Mouse (Mus musculus): ENCODE data around the gene Krtap5-1. TPM values are rescaled to one million over a fixed set of nuclear protein-coding genes. Genes with fewer than 3 reads are reported as not detected.
"Not testable (repeated sequence)": the region's sequence is repeated elsewhere in the genome, so short reads cannot be mapped to it uniquely, and the experiment has no call there.

Krtap5-1 gene
- polyA plus RNA-seq, 1 experiment from 2014 or later: not detected

GRCm38 (mm10) chr7:142295418-142295817 lies 1.5 kb downstream of the Krtap5-1 start:
- no peak for ATAC-seq (ENCODE audit: low read depth)
- no peak overlapping the region for H3K27ac ChIP-seq
- no peak for DNase-seq
- no peak overlapping the region for H3K4me2 ChIP-seq
- H3K36me3 ChIP-seq: no peaks in the 10 kb centered on the region
- no peak overlapping the region for H3K4me3 ChIP-seq (replicated peaks)
- peaks cover 4% of the 10 kb centered on the region for H3K27me3 ChIP-seq
- no peaks in the 10 kb centered on the region for H3K4me1 ChIP-seq (replicated peaks)
- H3K9me3 ChIP-seq (replicated peaks): no peaks in the 10 kb centered on the region
- no peak overlapping the region for H3K9ac ChIP-seq

- not testable (repeated sequence) for H3K27me3 ChIP-seq; H3K36me3 ChIP-seq; H3K9ac ChIP-seq; H3K4me1 ChIP-seq (replicated peaks); H3K4me2 ChIP-seq; DNase-seq; H3K9me3 ChIP-seq (replicated peaks); ATAC-seq (ENCODE audit: low read depth); H3K4me3 ChIP-seq (replicated peaks); H3K27ac ChIP-seq
- WGBS (ENCODE audit: insufficient replicate concordance): 2% methylated on average over 2 of the region's 2 CpGs
Observed at GRCm38 (mm10) chr7:142293851-142294250, 3.1 kb downstream of the Krtap5-1 start.

- peaks cover 48% of the 10 kb centered on the region for H3K27me3 ChIP-seq
- DNase-seq; H3K36me3 ChIP-seq; H3K9me3 ChIP-seq (replicated peaks); H3K4me1 ChIP-seq (replicated peaks); ATAC-seq (ENCODE audit: low read depth); H3K4me2 ChIP-seq; H3K27ac ChIP-seq; H3K4me3 ChIP-seq (replicated peaks); H3K9ac ChIP-seq: not testable (repeated sequence)
- WGBS (ENCODE audit: insufficient replicate concordance): 58% methylated on average over 9 of the region's 9 CpGs
Observed at GRCm38 (mm10) chr7:142285910-142286612, 10.9 kb downstream of the Krtap5-1 start.

GRCm38 (mm10) chr7:142285130-142285835 lies 11.6 kb downstream of the Krtap5-1 start:
- no peak for ATAC-seq (ENCODE audit: low read depth)
- no peak overlapping the region for H3K9ac ChIP-seq
- H3K27me3 ChIP-seq: peaks cover 48% of the 10 kb centered on the region

DNA sequence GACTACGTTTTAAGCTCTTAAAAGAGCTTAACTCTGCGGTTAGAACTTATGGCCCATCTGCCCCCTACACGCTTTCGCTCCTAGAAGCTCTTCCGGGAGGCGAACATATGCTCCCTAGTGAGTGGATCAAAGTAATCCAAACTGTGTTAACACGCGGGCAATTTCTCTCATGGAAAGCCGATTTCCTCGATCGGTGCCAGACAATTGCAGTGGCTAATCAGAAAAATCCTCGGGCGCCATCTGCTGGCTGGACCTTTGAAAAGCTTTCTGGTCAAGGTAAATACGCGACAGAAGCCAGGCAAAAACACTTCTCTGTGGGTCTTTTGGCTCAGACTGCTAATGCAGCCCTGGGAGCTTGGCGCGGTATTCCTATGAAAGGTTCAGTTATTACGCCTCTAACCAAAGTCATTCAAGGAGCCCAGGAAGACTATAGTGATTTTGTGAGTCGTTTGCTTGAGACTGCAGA lies 12.3 kb downstream of the Krtap5-1 start:
- WGBS (ENCODE audit: insufficient replicate concordance): under 1% methylated on average over 19 of the region's 19 CpGs
- no peaks in the 10 kb centered on the region for H3K9me3 ChIP-seq (replicated peaks)
- no peak for ATAC-seq (ENCODE audit: low read depth)
- no peaks in the 10 kb centered on the region for H3K36me3 ChIP-seq
- peak; percentile 70 for DNase-seq
- H3K4me3 ChIP-seq (replicated peaks): peak overlapping the region; percentile 59
- peaks cover 48% of the 10 kb centered on the region for H3K27me3 ChIP-seq
- H3K9ac ChIP-seq: peak overlapping the region; percentile 50
- no peak overlapping the region for H3K27ac ChIP-seq
- peaks cover 7% of the 10 kb centered on the region for H3K4me1 ChIP-seq (replicated peaks)
- peak overlapping the region; percentile 73 for H3K4me2 ChIP-seq

More at GRCm38 (mm10) chr7:142285130-142285835, 11.6 kb downstream of the Krtap5-1 start:
- WGBS (ENCODE audit: insufficient replicate concordance): 26% methylated on average over 23 of the region's 23 CpGs
- no peaks in the 10 kb centered on the region for H3K9me3 ChIP-seq (replicated peaks)
- no peak for DNase-seq
- peak overlapping the region; percentile 73 for H3K4me2 ChIP-seq
- H3K27ac ChIP-seq: no peak overlapping the region
- no peaks in the 10 kb centered on the region for H3K36me3 ChIP-seq
- peaks cover 7% of the 10 kb centered on the region for H3K4me1 ChIP-seq (replicated peaks)
- peak overlapping the region; percentile 59; the same call in 1 of the 2 replicates for H3K4me3 ChIP-seq (replicated peaks)

DNA sequence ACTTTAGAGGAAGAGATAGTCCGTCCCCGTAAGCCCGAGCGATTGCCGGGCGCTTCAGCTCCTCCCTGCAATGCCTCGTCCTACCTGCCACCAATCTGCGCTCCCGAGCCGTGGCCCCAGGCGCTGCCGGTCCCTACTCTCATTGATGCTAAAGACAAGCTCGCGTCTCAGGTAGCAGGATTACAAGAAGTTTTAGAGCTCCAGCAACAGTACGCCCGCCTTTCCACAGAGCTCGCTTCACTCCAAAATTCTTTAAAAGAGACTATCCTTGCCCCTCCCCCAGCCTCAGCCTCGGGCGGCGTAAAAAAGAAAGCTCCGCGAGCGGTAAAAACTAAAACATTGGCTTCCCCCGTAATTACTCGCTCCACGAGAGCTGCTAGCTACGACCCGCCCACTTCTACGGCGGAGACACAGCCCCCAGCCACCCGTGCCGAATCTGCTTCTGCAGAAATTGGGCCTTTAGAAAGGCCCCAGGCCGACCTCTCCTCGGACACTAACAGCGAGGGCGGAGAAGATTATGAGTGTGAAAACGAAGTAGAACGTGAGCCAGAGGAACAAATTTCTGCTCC lies 12.8 kb downstream of the Krtap5-1 start:
- Histone ChIP-seq H3K27me3 (peaks cover 52% of the 10 kb centered on the region), H3K9ac (peak overlapping the region; percentile 50), H3K27ac (no peak overlapping the region), H3K4me3 (replicated peaks) (peak overlapping the region; percentile 59), H3K9me3 (replicated peaks) (no peaks in the 10 kb centered on the region), H3K36me3 (no peaks in the 10 kb centered on the region), H3K4me1 (replicated peaks) (peaks cover 7% of the 10 kb centered on the region), H3K4me2 (peak overlapping the region; percentile 73)
- ATAC-seq (ENCODE audit: low read depth) (peak; percentile 50; the same call in 1 of the 2 replicates), DNase-seq (peak; percentile 13)
- WGBS (ENCODE audit: insufficient replicate concordance): under 1% methylated on average over 38 of the region's 38 CpGs

- 40% methylated on average over 2 of the region's 2 CpGs for whole genome bisulfite sequencing (ENCODE audit: insufficient replicate concordance)
- H3K27ac ChIP-seq; H3K4me3 ChIP-seq (replicated peaks); H3K4me2 ChIP-seq; ATAC-seq (ENCODE audit: low read depth); H3K9ac ChIP-seq; H3K36me3 ChIP-seq; DNase-seq; H3K4me1 ChIP-seq (replicated peaks); H3K9me3 ChIP-seq (replicated peaks): not testable (repeated sequence)
- H3K27me3 ChIP-seq: peaks cover 53% of the 10 kb centered on the region
Observed at GRCm38 (mm10) chr7:142282847-142283246, 14.1 kb downstream of the Krtap5-1 start.

GRCm38 (mm10) chr7:142279291-142279690 lies 17.6 kb downstream of the Krtap5-1 start:
- WGBS (ENCODE audit: insufficient replicate concordance): 64% methylated on average over 1 of the region's 1 CpGs
- H3K4me1 ChIP-seq (replicated peaks); ATAC-seq (ENCODE audit: low read depth); H3K4me3 ChIP-seq (replicated peaks); H3K36me3 ChIP-seq; H3K9ac ChIP-seq; DNase-seq; H3K4me2 ChIP-seq; H3K27ac ChIP-seq; H3K9me3 ChIP-seq (replicated peaks): not testable (repeated sequence)
- H3K27me3 ChIP-seq: peaks cover 35% of the 10 kb centered on the region

- H3K9ac ChIP-seq; H3K36me3 ChIP-seq; H3K4me2 ChIP-seq; ATAC-seq (ENCODE audit: low read depth); H3K27ac ChIP-seq; H3K4me3 ChIP-seq (replicated peaks); H3K9me3 ChIP-seq (replicated peaks); H3K4me1 ChIP-seq (replicated peaks): not testable (repeated sequence)
- WGBS (ENCODE audit: insufficient replicate concordance): 0% methylated on average over 3 of the region's 3 CpGs
- peak; percentile 16 for DNase-seq
- peaks cover 24% of the 10 kb centered on the region for H3K27me3 ChIP-seq
Observed at GRCm38 (mm10) chr7:142278183-142278582, 18.7 kb downstream of the Krtap5-1 start.

GRCm38 (mm10) chr7:142274263-142274662 lies 22.7 kb downstream of the Krtap5-1 start, which contains the start of gene Gm4559:
Gm4559 (minus strand) TSS chr7:142274363.
- not testable (repeated sequence) for ATAC-seq (ENCODE audit: low read depth); H3K9ac ChIP-seq; H3K4me1 ChIP-seq (replicated peaks)

DNA sequence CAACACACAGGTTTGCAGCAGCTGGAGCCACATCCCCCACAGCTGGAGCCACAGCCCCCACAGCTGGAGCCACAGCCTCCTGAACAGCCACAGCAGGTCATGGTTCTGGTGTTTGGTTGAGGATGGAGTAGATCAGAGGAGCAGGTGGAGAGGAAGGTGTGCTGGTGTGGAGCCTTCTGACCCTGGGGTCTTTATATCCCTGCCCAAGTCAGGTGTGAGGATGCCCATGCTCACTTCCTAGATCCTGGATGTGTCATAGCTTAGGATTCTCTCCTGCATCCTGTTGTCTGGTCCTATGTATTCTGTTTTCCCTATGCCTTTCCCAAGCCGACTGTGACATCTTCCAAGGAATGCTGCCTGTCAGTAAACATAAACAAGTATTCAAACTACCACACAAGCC lies 38.7 kb downstream of the Krtap5-1 start, which contains the start of gene Gm2431:
Gene Gm2431 (minus strand): TSS at position 101 of the 400 bp plus-strand sequence.
- 32% methylated on average over 1 of the region's 1 CpGs for WGBS (ENCODE audit: insufficient replicate concordance)
- H3K27me3 ChIP-seq; DNase-seq; H3K9ac ChIP-seq; H3K4me2 ChIP-seq; H3K27ac ChIP-seq; H3K9me3 ChIP-seq (replicated peaks); H3K4me1 ChIP-seq (replicated peaks); H3K4me3 ChIP-seq (replicated peaks); ATAC-seq (ENCODE audit: low read depth); H3K36me3 ChIP-seq: not testable (repeated sequence)

More at GRCm38 (mm10) chr7:142274263-142274662, 22.7 kb downstream of the Krtap5-1 start, which contains the start of gene Gm4559:
- not testable (repeated sequence) for H3K27ac ChIP-seq; H3K9me3 ChIP-seq (replicated peaks); H3K27me3 ChIP-seq; H3K36me3 ChIP-seq; DNase-seq; H3K4me2 ChIP-seq; H3K4me3 ChIP-seq (replicated peaks)

All from liver, embryonic 13.5 days (tissue).